Mouse (Mus musculus) embryonic fibroblast, embryonic 13.5 days (primary cell): ENCODE measurements at regions not wholly inside any gene's neighbourhood (a gene's known extent, or its start where the extent isn't known, plus 50 kb on each side); places are given as distances from the start of the nearest gene placed in this dataset.

Source experiments
- CTCF ChIP-seq: IDR thresholded peaks from 2 replicates; pipeline ENCODE4 v1.5.1; 2011; ENCODE audit warnings: mild to moderate bottlenecking, control low read depth, low read length, moderate library complexity, borderline replicate concordance; ENCODE audit not compliant: insufficient read depth
- POLR2A ChIP-seq: IDR thresholded peaks from 2 replicates; pipeline ENCODE4 v1.6.1; 2011; ENCODE audit warnings: low read depth, mild to moderate bottlenecking, control low read depth, low read length, moderate library complexity

GRCm38 (mm10) chr1:124674420-124674819, 629.1 kb upstream of the Dpp10 start:
- peak; percentile 76 for TF ChIP-seq CTCF
- TF ChIP-seq POLR2A = no peak
